Mouse (Mus musculus): ENCODE results near the gene 2700081O15Rik. TPM values are rescaled to one million over a fixed set of nuclear protein-coding genes. Genes with fewer than 3 reads are reported as not detected.

2700081O15Rik gene
- polyA plus RNA-seq, 1 experiment, result 1.9 TPM

DNA sequence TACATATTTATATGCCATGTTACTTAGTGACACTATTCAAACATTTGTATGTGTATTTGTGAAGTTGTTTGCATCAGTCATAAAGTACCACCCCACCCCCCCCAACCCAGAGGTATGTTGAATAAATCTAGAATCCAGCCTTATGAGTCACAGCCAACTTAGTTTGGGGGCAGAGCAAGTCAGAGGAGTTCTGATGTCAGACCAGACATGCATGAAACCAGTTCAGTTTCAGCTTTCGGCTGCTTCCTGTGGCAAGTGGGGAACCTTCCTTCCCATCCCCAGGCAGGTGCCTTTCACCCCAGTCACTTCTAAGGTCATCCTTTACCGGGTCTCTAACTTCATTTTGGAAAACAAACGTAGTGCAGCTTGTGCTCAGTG, 8.0 kb downstream of the 2700081O15Rik start:
- H3K36me3 ChIP-seq (ENCODE audit: control insufficient read depth, insufficient read depth, low read length), result no peaks in the 10 kb centered on the region; the same call in 1 of the 2 replicates
- H3K4me3 ChIP-seq (ENCODE audit: control insufficient read depth, low read depth, low read length), result no peak overlapping the region
- H3K27me3 ChIP-seq (ENCODE audit: control insufficient read depth, insufficient read depth, low read length), result no peaks in the 10 kb centered on the region
- H3K27ac ChIP-seq (ENCODE audit: control insufficient read depth, insufficient read depth, low read depth, low read length), result no peak overlapping the region
- H3K4me1 ChIP-seq (ENCODE audit: control insufficient read depth, insufficient read depth, low read length), result peaks cover 19% of the 10 kb centered on the region
- TF ChIP-seq POLR2A (IDR thresholded peaks at IDR 0.05; ENCODE audit: control insufficient read depth, low read depth, low read length), result no peak
- TF ChIP-seq CTCF (IDR thresholded peaks at IDR 0.05; ENCODE audit: control insufficient read depth, insufficient read depth, insufficient replicate concordance, low read depth, low read length), result no peak

DNA sequence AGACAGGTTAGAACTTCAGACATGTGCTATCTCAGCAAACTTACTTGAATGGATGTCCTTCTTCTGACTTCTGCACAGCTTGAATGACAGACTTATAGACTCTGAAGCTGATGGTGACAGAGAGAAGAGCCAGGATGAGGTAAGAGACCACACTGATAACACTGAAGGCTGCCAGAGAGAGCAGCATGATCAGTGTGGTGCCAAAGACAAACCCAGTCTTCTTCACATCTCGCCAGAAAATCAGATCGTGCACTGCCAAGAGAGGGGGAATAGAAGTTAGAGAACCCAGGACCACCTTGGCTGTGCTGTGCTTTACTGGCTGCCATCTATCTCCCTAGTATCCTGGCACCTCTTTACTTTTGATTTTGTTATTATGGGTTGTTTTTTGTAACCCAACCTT, 17.5 kb downstream of the 2700081O15Rik start:
- TF ChIP-seq CTCF (IDR thresholded peaks at IDR 0.05; ENCODE audit: control insufficient read depth, insufficient read depth, insufficient replicate concordance, low read depth, low read length) (no peak), POLR2A (IDR thresholded peaks at IDR 0.05; ENCODE audit: control insufficient read depth, low read depth, low read length) (no peak)
- Histone ChIP-seq H3K4me1 (ENCODE audit: control insufficient read depth, insufficient read depth, low read length) (no peaks in the 10 kb centered on the region), H3K27ac (ENCODE audit: control insufficient read depth, insufficient read depth, low read depth, low read length) (no peak overlapping the region), H3K27me3 (ENCODE audit: control insufficient read depth, insufficient read depth, low read length) (no peaks in the 10 kb centered on the region), H3K4me3 (ENCODE audit: control insufficient read depth, low read depth, low read length) (peak overlapping the region; percentile 59), H3K36me3 (ENCODE audit: control insufficient read depth, insufficient read depth, low read length) (peaks cover 5% of the 10 kb centered on the region)

DNA sequence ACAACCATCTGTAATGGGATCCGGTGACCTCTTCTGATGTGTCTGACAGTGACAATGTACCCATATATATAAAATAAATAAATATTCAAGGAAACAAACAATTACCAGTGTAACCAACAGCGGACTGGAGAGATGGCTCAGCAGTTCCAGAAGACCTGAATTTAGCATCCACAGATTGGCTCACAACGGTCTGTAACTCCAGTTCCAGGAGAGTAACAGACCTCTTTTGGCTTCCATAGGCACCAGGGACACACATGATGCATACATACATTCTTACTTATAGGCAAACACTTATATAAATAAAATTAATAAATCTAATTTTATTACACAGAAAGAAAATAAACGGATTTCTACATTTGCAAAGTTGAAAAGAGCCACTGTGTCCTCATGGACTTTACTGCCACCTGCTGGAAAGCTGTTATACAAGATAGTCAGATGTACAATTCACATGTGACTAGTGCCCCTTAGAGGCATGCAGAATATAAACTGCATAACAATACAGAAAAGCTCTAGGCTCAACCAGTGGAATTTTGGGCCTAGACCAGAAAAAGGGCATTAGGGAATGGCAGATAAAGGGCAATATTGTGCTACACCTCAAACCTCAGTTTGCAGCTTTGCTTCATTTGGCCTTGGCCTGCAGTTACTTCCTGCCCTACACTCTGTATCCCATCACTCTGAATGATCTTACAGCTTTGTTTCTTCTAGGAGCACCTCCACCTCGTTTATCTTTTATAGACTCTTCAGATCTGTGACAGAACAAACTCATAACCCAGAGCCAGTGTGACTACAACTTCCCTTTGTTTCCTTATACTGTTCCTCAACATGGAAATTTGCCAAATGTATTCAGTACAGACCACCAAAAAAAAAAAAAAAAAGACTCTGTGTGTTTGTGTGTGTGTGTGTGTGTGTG, 18.9 kb downstream of the 2700081O15Rik start:
- Histone ChIP-seq H3K4me1 (ENCODE audit: control insufficient read depth, insufficient read depth, low read length) (peaks cover 2% of the 10 kb centered on the region), H3K27me3 (ENCODE audit: control insufficient read depth, insufficient read depth, low read length) (no peaks in the 10 kb centered on the region), H3K4me3 (ENCODE audit: control insufficient read depth, low read depth, low read length) (no peak overlapping the region), H3K36me3 (ENCODE audit: control insufficient read depth, insufficient read depth, low read length) (peaks cover 5% of the 10 kb centered on the region), H3K27ac (ENCODE audit: control insufficient read depth, insufficient read depth, low read depth, low read length) (no peak overlapping the region)
- no peak for TF ChIP-seq POLR2A (IDR thresholded peaks at IDR 0.05; ENCODE audit: control insufficient read depth, low read depth, low read length)
- TF ChIP-seq CTCF (IDR thresholded peaks at IDR 0.05; ENCODE audit: control insufficient read depth, insufficient read depth, insufficient replicate concordance, low read depth, low read length), result no peak

DNA sequence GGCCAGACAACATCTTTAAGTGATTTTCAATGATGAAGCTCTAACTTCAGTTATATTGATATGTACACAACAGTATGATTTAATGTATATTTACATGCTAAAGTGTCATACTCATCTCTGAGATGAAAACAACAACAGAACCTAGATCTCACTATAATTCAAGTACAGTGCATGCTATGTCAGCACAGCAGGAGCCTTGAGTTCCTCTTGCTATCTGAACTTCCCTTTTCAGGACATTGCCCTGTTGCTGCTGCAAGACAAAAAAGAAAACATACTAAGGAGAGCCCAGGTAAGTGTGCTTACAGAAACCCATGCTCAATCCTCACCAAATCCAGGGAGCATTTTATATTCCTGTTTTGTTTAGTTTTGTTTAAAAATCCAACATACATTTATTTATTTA, 20.9 kb downstream of the 2700081O15Rik start:
- no peak overlapping the region for H3K4me3 ChIP-seq (ENCODE audit: control insufficient read depth, low read depth, low read length)
- H3K4me1 ChIP-seq (ENCODE audit: control insufficient read depth, insufficient read depth, low read length), result peaks cover 4% of the 10 kb centered on the region
- H3K27ac ChIP-seq (ENCODE audit: control insufficient read depth, insufficient read depth, low read depth, low read length), result no peak overlapping the region
- H3K36me3 ChIP-seq (ENCODE audit: control insufficient read depth, insufficient read depth, low read length), result peaks cover 3% of the 10 kb centered on the region
- TF ChIP-seq POLR2A (IDR thresholded peaks at IDR 0.05; ENCODE audit: control insufficient read depth, low read depth, low read length) (no peak), CTCF (IDR thresholded peaks at IDR 0.05; ENCODE audit: control insufficient read depth, insufficient read depth, insufficient replicate concordance, low read depth, low read length) (no peak)
- no peaks in the 10 kb centered on the region for H3K27me3 ChIP-seq (ENCODE audit: control insufficient read depth, insufficient read depth, low read length)

DNA sequence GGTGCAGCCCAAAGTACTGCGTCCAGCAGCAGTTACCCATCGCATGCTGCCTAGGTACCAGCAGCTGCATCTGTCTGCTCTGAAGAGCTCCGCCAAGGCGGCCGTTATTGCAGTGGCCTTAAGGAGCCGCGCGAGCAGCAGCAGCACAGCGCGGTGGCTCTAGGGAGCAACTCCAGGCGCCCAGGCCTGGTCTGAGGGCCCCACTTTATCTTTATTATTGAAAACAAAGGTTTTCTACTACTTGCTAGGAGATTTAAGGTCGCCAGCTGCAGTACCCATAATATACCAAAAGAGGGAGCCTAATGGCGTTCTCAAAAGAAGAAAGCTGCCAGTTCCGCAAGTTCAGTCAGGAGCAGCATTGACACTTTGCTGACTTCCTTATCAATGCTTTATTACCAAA, 24.1 kb downstream of the 2700081O15Rik start:
- peak overlapping the region; percentile 87 for H3K27ac ChIP-seq (ENCODE audit: control insufficient read depth, insufficient read depth, low read depth, low read length)
- H3K27me3 ChIP-seq (ENCODE audit: control insufficient read depth, insufficient read depth, low read length), result no peaks in the 10 kb centered on the region
- no peak for TF ChIP-seq CTCF (IDR thresholded peaks at IDR 0.05; ENCODE audit: control insufficient read depth, insufficient read depth, insufficient replicate concordance, low read depth, low read length)
- peak; percentile 49 for TF ChIP-seq POLR2A (IDR thresholded peaks at IDR 0.05; ENCODE audit: control insufficient read depth, low read depth, low read length)
- H3K36me3 ChIP-seq (ENCODE audit: control insufficient read depth, insufficient read depth, low read length), result no peaks in the 10 kb centered on the region
- peaks cover 4% of the 10 kb centered on the region for H3K4me1 ChIP-seq (ENCODE audit: control insufficient read depth, insufficient read depth, low read length)
- H3K4me3 ChIP-seq (ENCODE audit: control insufficient read depth, low read depth, low read length), result peak overlapping the region; percentile 86

DNA sequence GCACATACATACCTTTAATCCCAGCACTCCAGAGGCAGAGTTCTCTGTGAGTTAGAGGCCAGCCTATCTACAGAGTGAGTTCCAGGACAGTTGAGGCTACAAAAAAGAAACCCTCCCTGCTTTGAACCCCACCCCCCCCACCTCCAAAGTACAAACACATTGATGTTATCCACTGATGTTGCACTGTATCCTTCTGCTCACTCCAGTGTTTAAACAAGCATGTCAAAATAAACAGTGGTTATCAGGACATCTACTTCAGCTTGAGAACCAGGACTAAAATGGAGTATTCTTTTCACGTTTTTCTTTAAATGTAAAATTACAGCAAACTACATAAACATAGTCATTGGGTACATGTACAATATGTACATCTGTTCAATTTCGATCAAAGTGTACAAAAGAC, 27.7 kb downstream of the 2700081O15Rik start:
- Histone ChIP-seq H3K27ac (ENCODE audit: control insufficient read depth, insufficient read depth, low read depth, low read length) (no peak overlapping the region), H3K36me3 (ENCODE audit: control insufficient read depth, insufficient read depth, low read length) (no peaks in the 10 kb centered on the region), H3K27me3 (ENCODE audit: control insufficient read depth, insufficient read depth, low read length) (no peaks in the 10 kb centered on the region), H3K4me1 (ENCODE audit: control insufficient read depth, insufficient read depth, low read length) (peaks cover 4% of the 10 kb centered on the region), H3K4me3 (ENCODE audit: control insufficient read depth, low read depth, low read length) (no peak overlapping the region)
- TF ChIP-seq CTCF (IDR thresholded peaks at IDR 0.05; ENCODE audit: control insufficient read depth, insufficient read depth, insufficient replicate concordance, low read depth, low read length) (no peak), POLR2A (IDR thresholded peaks at IDR 0.05; ENCODE audit: control insufficient read depth, low read depth, low read length) (no peak)

DNA sequence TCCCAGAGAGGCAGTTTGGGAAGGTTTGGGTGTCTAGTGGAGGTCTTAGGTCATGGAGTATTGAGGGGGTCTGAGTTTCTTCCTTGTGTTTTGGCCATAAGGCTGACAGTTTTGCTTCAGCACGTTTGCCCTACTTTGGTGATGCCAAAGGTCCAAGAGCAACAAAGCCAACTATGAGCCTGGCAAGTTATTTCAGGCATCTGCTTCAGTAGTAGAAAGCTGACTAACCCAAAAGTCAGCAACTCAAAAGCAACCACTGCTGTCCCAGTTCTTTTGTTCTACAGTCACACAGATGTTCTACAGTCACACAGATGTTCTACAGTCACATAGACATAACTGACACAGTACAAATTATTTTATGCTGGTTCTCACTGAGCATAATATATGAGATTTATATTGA, 28.2 kb downstream of the 2700081O15Rik start:
- Histone ChIP-seq H3K36me3 (ENCODE audit: control insufficient read depth, insufficient read depth, low read length) (no peaks in the 10 kb centered on the region), H3K4me1 (ENCODE audit: control insufficient read depth, insufficient read depth, low read length) (peaks cover 4% of the 10 kb centered on the region), H3K27ac (ENCODE audit: control insufficient read depth, insufficient read depth, low read depth, low read length) (no peak overlapping the region), H3K4me3 (ENCODE audit: control insufficient read depth, low read depth, low read length) (no peak overlapping the region), H3K27me3 (ENCODE audit: control insufficient read depth, insufficient read depth, low read length) (no peaks in the 10 kb centered on the region)
- TF ChIP-seq CTCF (IDR thresholded peaks at IDR 0.05; ENCODE audit: control insufficient read depth, insufficient read depth, insufficient replicate concordance, low read depth, low read length), result no peak
- no peak for TF ChIP-seq POLR2A (IDR thresholded peaks at IDR 0.05; ENCODE audit: control insufficient read depth, low read depth, low read length)
